Mouse (Mus musculus) left cerebral cortex, postnatal 4 days (tissue): ENCODE measurements around the gene Dennd1c. TPM values are rescaled to one million over a fixed set of nuclear protein-coding genes. Genes with fewer than 3 reads are reported as not detected.

ENCODE experiments used
- DNase-seq: peaks from one replicate; pipeline ENCODE4 v3.0.0-alpha.2; 2022
- intact Hi-C: fragments of 180-260 bp; cut with DNase I; formaldehyde crosslinking; loops from one replicate; pipeline ENCODE4 v1.15.1; 2025
- total RNA-seq, 2 experiments: library from RNA; stranded (reverse); gene quantifications; 2 replicates each; pipeline ENCODE4 v1.2.3; 2021

The Dennd1c gene
- total RNA-seq, 2 experiments from 2014 or later: 1.2 to 1.4 TPM

DNA sequence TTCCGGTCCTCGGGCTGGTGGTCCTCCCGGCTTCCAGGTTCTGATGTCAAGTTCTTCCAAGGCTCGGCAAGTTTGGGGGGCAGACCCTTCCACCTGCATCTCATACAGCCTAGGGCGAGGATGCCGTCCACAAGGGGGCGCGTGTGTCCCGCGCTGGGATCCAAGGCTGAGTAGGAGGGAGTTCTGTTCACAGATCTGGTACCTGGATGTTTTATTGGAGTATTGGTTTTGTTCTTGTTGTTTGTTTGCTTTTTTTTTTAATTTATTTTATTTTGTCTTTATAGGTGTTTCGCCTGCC lies 18.3 kb upstream of the Dennd1c start:
- DNase-seq: peak; percentile 87
- intact Hi-C loops: loop anchor here (5.0 to 10.0 kb wide), 2 partner anchors 71 to 238 kb away; no protein-coding TSS in a partner anchor

DNA sequence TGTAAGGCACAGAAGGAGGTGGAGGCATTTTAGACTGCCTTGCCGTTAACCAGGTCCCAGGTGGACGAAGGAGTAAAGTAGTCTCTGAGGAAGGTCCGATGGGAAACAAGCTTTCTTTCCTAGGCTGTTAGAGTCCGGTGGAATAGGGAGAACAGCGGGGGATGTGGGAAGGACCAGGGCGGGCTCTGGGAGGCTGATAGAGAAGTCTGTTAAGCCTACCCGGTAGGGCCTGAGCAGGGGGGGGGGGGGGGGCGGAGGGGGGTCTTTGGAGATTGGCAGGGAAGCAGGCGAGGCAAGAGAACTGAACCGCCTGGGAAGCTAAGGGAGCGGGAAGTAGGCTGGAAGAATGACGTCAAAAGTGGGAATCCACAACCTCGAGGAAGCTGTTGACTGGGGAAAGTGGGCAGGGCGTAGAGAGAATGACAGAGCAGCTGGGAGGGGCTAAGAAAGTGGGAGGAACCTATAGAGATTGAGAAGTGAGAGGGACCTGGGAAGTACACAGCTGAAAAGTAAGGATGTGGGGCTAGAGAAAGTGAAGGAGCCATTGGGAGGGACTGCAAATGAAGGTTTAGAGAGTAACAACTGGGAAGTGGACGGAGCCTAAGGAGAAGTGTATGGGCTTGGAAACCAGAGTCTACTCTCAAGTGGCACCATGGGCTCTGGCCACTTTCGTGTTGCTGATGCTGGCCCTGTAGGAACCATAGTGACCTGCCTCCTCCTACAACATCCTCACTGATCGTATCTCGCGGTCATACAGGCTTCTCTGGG lies 17.7 kb upstream of the Dennd1c start:
- intact Hi-C loops: loop anchor here (5.0 to 10.0 kb wide), 2 partner anchors 71 to 239 kb away; no protein-coding TSS in a partner anchor
- DNase-seq: no peak

GRCm38 (mm10) chr17:57094222-57094621 lies 15.9 kb upstream of the Dennd1c start:
- DNase-seq: no peak
- intact Hi-C loops: loop anchor here (10.0 kb wide), 1 partner anchor 241 kb away; no protein-coding TSS in a partner anchor

DNA sequence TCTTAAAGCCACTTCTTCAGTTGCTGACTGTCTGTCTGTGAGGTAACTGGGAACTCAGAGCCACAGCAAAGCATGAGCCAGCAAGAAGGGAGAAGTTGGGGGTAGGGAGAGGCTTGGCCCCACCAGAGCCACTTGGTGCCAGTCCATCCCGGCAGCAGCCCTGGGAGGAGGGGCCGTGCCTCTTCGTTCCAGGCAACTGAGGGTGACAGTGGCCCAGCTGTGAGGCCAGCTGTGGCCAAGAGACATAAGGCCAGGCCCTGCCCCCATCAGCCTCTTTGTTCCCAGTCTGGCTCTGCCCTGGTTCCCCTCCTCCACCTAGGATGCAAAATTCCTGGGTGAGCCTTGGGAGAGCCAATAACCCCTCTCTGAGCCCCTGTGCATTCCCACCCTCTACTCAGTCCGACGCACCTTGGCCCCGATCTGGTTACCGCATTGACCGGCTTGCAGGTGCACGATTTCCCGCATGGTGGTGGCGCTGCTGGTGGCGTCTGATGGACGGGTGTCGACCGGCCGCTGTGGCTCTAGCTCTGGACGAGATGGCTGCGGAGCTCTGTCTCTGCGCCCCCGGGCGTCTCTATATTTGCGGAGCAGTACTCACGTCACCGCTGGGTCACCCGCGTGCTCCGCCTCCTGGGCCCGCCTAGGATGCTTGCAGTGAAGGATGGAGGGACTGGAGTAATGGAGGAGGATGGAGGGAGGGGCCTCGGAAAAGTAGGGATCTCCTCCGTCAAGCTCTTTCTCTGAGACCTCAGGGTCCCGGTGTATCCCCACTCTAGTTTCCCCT lies 8.9 kb upstream of the Dennd1c start, which contains the start of gene Tubb4a:
Tubb4a (minus strand) TSS at position 734 of the 784 bp plus-strand sequence.
- intact Hi-C loops: no loop called here
- peak; percentile 81 for DNase-seq

DNA sequence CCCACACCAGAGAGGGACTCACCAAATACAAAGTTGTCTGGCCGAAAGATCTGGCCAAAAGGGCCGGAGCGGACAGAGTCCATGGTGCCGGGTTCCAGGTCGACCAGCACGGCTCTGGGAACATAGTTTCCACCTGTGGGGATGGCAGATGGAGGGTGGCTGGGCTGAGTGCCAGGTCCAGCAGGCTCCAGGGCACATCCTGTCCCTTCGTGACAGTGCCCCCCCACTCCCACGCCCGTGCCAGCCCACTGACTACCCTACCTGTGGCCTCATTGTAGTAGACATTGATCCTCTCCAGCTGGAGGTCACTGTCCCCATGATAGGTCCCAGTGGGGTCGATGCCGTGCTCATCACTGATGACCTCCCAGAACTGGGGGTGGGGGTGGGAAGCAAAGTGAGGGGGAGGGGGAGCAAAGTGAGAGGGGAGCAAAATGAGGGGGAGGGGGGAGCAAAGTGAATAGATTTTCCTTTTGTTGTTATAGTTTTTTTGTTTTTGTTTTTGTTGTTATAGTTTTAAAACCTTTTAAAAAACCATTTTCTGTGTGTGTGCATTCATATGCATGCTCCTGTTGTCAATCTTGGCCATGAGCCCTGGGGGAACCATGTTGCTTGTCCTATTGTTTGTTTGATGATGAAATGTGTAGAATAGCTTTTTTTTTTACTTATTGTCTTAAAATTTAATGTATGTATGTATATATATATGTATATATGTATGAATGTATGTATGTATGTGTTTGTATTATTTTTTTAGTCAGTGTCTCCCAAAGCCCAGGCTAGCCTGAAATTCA lies 7.8 kb upstream of the Dennd1c start:
- DNase-seq: peak; percentile 72
- intact Hi-C loops: no loop called here

DNA sequence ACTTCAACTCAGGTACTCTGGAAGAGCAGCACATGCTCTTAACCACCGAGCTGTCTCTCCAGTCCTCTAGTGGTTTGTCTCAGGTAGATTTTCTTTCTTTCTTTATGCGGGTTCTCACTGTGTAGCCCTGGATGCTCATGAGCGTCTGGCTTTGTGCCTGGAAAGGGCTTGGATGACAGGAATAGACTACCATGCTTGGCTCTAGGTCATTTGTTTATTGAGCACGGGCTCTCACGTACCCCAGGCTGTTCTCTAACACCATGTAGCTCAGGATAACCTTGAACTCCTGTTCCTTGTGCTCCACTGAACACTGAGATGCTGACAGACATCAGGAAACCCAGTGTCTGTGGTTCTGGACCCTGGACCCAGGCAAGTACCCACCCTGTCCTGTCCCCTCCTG lies 4.2 kb upstream of the Dennd1c start:
- intact Hi-C loops: no loop called here
- DNase-seq: no peak

DNA sequence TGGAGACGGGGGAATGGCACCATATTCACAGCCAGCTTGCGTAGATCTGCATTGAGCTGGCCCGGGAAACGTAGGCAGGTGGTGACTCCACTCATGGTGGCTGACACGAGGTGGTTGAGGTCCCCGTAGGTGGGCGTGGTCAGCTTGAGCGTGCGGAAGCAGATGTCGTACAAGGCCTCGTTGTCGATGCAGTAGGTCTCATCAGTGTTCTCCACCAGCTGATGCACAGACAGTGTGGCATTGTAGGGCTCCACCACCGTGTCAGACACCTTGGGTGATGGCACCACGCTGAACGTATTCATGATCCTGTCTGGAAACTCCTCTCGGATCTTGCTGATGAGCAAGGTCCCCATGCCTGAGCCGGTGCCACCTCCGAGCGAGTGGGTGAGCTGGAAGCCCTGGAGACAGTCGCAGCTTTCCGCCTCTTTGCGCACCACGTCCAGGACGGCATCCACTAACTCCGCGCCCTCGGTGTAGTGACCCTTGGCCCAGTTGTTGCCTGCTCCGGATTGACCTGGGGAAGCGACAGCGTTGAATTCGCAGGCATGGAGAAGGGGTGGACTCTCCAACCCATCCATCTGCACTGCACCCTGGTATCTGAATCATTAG lies 3.0 kb upstream of the Dennd1c start:
- DNase-seq: no peak
- intact Hi-C loops: no loop called here

- DNase-seq: no peak
- intact Hi-C loops: no loop called here
Observed at GRCm38 (mm10) chr17:57079919-57080318, 1.6 kb upstream of the Dennd1c start.

- intact Hi-C loops: no loop called here
- DNase-seq: no peak
Observed at GRCm38 (mm10) chr17:57076916-57077315, 1.4 kb downstream of the Dennd1c start.

DNA sequence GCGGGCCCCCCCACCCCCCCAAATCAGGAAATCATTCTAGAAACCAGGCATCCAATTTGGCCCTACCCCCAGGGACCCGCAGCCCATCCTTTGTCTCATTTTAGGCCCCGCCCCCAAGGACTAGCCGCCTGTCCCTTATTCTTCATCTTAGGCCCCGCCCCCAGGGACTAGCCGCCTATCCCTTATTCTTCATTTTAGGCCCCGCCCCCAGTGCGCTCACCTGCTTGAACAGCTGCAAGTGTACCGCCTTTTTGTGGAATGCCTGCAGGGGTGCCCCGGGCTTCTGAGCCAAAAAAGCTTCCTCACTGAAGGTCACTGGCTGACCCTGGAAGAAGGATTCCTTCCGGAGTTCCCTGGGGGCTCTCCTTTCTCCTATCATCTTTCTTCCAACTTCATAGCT lies 7.6 kb downstream of the Dennd1c start:
- peak; percentile 14 for DNase-seq
- intact Hi-C loops: no loop called here

DNA sequence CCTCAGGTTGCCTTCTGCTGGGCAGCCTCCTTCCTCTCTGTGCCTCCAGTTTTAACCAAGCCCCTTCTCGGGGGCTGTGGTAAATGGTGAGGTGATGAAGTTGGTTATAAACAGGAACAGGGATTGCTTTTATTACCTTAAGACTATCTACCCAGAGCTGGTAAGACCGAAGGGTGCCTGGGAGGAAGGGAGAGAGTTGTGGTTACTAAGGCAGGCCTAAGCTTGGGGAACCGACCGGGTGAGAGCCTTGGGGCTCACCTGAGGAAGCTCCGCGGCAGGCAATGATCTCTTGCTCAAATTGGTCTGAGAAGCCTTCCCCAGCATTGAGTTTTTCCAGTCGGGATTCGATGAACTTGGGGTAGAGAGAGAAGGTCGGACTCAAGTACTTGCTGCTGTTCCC lies 8.0 kb downstream of the Dennd1c start:
- intact Hi-C loops: no loop called here
- no peak for DNase-seq

DNA sequence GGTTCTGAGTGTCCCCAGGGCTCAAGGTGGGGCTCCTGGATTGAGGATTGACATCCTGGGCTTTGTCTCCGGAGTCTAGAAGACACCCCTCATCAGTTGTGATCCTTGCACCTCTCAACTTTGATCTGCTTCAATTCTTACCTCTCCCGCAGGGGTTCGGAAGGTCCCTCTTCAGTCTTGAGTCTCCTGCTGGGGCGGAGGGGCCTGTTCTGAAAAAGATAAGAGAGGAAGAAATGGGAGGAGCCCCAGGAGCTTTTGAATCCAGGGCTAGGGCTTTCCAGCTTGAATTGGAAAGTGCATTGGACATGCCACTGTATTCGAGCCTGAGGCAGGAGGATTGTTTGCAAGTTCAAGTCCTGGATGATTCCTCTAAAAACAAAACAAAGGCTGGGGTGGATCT lies 11.4 kb downstream of the Dennd1c start:
- intact Hi-C loops: no loop called here
- DNase-seq: no peak

DNA sequence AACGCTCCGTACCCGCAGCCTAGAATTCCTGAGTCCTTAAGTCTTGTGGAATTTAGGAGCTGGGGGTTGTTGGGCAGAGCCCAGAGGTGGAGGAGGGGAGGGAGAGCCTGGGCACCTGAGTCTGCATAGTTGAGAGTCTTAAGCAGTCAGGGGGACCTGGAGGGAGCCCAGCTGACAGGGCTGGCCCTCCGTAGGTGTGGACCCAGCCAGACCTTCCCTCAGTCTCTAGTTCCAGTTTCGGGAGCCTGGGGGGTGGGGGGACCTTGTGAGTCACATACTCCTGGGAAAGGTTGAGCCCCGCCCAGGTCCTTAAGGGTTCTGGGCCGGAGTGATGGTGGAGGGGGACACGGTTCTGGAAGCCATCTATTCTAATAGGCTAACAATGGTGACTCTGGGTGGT lies 15.3 kb downstream of the Dennd1c start:
- intact Hi-C loops: no loop called here
- no peak for DNase-seq

GRCm38 (mm10) chr17:57062548-57062947 lies 15.8 kb downstream of the Dennd1c start:
- intact Hi-C loops: no loop called here
- DNase-seq: no peak

GRCm38 (mm10) chr17:57062011-57062521 lies 16.2 kb downstream of the Dennd1c start:
- peak; percentile 38 for DNase-seq
- intact Hi-C loops: no loop called here

DNA sequence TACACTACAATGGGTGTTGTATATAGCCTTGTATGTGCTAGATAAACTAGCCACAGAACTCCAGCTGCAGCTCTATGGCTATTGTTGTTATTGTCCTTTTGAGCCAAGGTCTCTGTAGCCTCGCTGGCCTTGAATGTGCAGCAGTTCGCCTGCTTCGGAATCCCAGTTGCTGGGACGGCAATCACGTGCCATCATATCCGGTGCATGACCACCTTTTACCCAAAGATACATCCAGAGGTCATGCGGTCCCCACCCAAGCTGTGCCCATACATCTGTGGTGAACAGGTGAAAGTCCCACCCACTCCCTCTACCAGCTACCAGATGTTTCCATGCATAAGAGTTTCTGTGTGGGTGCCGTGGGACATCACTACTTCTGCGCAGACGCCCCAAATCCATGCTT lies 17.2 kb downstream of the Dennd1c start:
- DNase-seq: no peak
- intact Hi-C loops: no loop called here

- intact Hi-C loops: no loop called here
- peak; percentile 96 for DNase-seq
Observed at GRCm38 (mm10) chr17:57060231-57060801, 18.0 kb downstream of the Dennd1c start.

DNA sequence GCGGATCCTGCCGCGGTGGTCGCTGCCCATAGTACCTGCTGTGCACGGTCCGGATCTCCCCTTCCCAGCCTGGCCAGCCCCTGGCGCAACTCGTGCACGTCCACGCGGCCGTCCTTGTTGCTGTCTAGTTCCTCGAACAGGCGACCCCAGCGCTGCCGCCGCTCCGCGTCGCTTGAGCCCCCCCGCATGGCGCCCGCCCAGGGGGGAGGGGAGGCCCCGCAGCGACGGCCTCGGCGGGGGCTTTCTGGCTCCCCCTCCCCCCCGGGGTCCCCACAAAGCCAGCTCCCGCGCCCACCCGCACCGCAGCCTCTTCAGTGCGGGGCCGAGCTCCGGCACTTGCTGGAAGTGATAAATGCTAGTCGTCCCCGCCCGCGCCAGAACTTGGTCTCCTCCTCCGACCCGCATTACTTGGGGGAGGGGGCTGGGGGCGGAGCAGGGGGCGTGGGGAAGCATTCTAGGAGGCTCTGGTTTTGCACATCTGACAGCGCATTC lies 18.8 kb downstream of the Dennd1c start, which contains the start of gene Slc25a23:
Slc25a23 (minus strand) TSS at position 378 of the 492 bp plus-strand sequence.
- intact Hi-C loops: no loop called here
- DNase-seq: peak; percentile 89

DNA sequence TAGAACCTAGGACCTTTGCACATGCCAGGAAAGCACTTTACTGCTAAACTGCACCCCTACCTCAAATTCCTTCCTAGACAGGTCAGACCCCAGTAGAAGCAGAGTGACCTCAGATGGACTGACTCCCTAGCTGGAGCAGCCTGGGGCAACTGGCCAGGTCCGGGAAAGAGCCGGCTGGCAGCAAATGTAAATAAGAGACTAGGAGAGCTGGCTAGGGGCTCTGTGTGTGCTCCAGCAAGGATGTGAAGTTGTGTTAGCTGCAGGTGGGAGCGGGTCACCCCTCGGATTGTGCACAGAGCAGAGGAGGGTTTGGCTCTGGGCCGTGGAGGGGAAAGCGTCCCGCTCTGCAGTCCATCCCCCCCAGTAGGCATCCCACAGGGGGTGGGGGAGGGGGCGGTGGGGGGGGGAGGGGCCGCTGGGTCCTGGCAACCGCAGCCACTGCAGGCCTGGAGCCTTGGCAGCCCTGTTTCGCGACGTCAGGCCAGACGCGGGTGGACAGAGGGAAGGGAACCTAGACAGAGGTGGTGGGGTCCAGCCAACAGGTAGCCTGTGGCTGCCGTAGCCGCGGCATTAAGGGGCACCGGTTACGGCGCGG lies 19.3 kb downstream of the Dennd1c start, which contains the start of gene Crb3:
Crb3 (plus strand) TSS at position 215 of the 595 bp plus-strand sequence.
- intact Hi-C loops: no loop called here
- DNase-seq: peak; percentile 52
